Mouse (Mus musculus) limb, embryonic 14.5 days (tissue): Measurements from ENCODE around the gene Usp20. TPM values are rescaled to one million over a fixed set of nuclear protein-coding genes. Genes with fewer than 3 reads are reported as not detected.
"Not testable (repeated sequence)": the region's sequence is repeated elsewhere in the genome, so short reads cannot be mapped to it uniquely, and the experiment has no call there.

Experiments
- ATAC-seq: fragments of 200-750 bp; cut with Nextera tagmentation; 2 replicates; pipeline ENCODE4 v1.8.0; 2017; ENCODE audit warnings: low read depth, moderate number of reproducible peaks, moderate TSS enrichment; ENCODE audit not compliant: low FRiP score
- DNase-seq: peaks from one replicate; pipeline ENCODE4 v3.0.0-alpha.2; 2015; ENCODE audit warnings: low spot score
- H3K27ac ChIP-seq: fragments of 300-500 bp; sonication (generic); replicated peaks from 2 replicates; pipeline ENCODE4 v1.5.1; 2014; ENCODE audit warnings: low read depth, mild to moderate bottlenecking, low read length, moderate library complexity, mixed read lengths
- H3K27me3 ChIP-seq: fragments of 300-500 bp; sonication (generic); 2 replicates; pipeline ENCODE4 v1.6.1; 2014; ENCODE audit warnings: low read length, mixed read lengths; ENCODE audit not compliant: control insufficient read depth, insufficient read depth
- H3K36me3 ChIP-seq: fragments of 300-500 bp; sonication (generic); 2 replicates; pipeline ENCODE4 v1.6.1; 2014; ENCODE audit warnings: mild to moderate bottlenecking, low read length, moderate library complexity, mixed read lengths; ENCODE audit not compliant: control insufficient read depth, insufficient read depth
- H3K4me1 ChIP-seq: fragments of 300-500 bp; sonication (generic); 2 replicates; pipeline ENCODE4 v1.6.1; 2014; ENCODE audit warnings: antibody characterized with exemption, low read length, mixed read lengths; ENCODE audit not compliant: control insufficient read depth, insufficient read depth
- H3K4me2 ChIP-seq: fragments of 300-500 bp; sonication (generic); replicated peaks from 2 replicates; pipeline ENCODE4 v1.6.1; 2014; ENCODE audit warnings: low read depth, mild to moderate bottlenecking, low read length, moderate library complexity; ENCODE audit not compliant: severe bottlenecking
- H3K4me3 ChIP-seq: fragments of 300-500 bp; sonication (generic); replicated peaks from 2 replicates; pipeline ENCODE4 v1.5.1; 2014; ENCODE audit warnings: low read length
- H3K9ac ChIP-seq: fragments of 300-500 bp; sonication (generic); 2 replicates; pipeline ENCODE4 v1.6.1; 2014; ENCODE audit warnings: mild to moderate bottlenecking, low read depth, low read length, moderate library complexity; ENCODE audit not compliant: severe bottlenecking
- H3K9me3 ChIP-seq: fragments of 300-500 bp; sonication (generic); 2 replicates; pipeline ENCODE4 v1.6.1; 2016; ENCODE audit warnings: low read length; ENCODE audit not compliant: control insufficient read depth
- POLR2A ChIP-seq: fragments of 200-500 bp; IDR thresholded peaks from 2 replicates; pipeline ENCODE4 v1.8.0; 2012; ENCODE audit warnings: inconsistent platforms, mild to moderate bottlenecking, moderate library complexity, borderline replicate concordance; ENCODE audit not compliant: insufficient read depth, insufficient read length; ENCODE audit errors: extremely low read depth
- WGBS: fragments of 180-500 bp; shearing (Covaris S2); extraction: QIAGEN DNeasy Blood & Tissue Kit; methylation state at CpG from one replicate; pipeline ENCODE4 v1.1.7; 2014; 5-methylcytosine and 5-hydroxymethylcytosine counted together
- polyA plus RNA-seq, 2 experiments: library from polyadenylated mRNA; depleted of rRNA in 1 of 2; stranded (reverse) in 1 of 2; unstranded in 1 of 2; fragments of >200 nt; fragmentation: Nextera tagmentation in 1 of 2; extraction: Ambion mirVana in 1 of 2; gene quantifications; 2 replicates each; pipeline versions ENCODE4 v1.2.1 to v1.2.3; 2012 to 2014

Gene Usp20
- polyA plus RNA-seq, 2 experiments: 19.0 to 21.5 TPM

- 41% methylated on average over 4 of the region's 4 CpGs for WGBS
- Histone ChIP-seq H3K9ac (no peak overlapping the region), H3K9me3 (no peaks in the 10 kb centered on the region), H3K4me3 (no peak overlapping the region), H3K27me3 (no peaks in the 10 kb centered on the region), H3K27ac (no peak overlapping the region), H3K4me2 (no peak overlapping the region), H3K4me1 (no peaks in the 10 kb centered on the region), H3K36me3 (no peaks in the 10 kb centered on the region)
- DNase-seq: no peak
- no peak for ATAC-seq
- TF ChIP-seq POLR2A: no peak
Measured at GRCm38 (mm10) chr2:30938574-30938991, 43.5 kb upstream of the Usp20 start.

- 88% methylated on average over 5 of the region's 5 CpGs for WGBS
- DNase-seq: no peak
Measured at GRCm38 (mm10) chr2:30941586-30941985, 40.5 kb upstream of the Usp20 start.

DNA sequence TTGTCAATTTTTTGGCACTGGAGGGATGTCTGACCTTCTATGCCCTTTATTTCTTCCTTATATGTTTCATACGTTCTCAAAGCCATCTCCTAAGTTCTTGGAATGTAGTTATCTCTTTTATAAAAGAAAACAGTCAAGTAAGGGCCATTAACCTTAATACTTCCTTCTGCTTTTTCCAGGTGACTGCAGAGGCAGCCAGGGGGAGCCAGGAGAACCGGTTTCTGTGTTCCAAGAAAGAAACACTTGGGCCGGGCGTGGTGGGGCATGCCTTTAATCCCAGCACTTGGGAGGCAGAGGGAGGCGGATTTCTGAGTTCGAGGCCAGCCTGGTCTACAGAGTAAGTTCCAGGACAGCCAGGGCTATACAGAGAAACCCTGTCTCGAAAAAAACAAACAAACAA, 40.0 kb upstream of the Usp20 start:
- H3K4me3 ChIP-seq, H3K9ac ChIP-seq, ATAC-seq, H3K4me2 ChIP-seq, H3K27ac ChIP-seq, H3K36me3 ChIP-seq, H3K4me1 ChIP-seq, DNase-seq, H3K27me3 ChIP-seq, H3K9me3 ChIP-seq: not testable (repeated sequence)
- WGBS: 45% methylated on average over 7 of the region's 7 CpGs

More at GRCm38 (mm10) chr2:30941586-30941985, 40.5 kb upstream of the Usp20 start:
- H3K9ac ChIP-seq: no peak overlapping the region
- no peaks in the 10 kb centered on the region for H3K27me3 ChIP-seq
- no peak overlapping the region for H3K4me3 ChIP-seq
- TF ChIP-seq POLR2A: no peak
- no peak overlapping the region for H3K27ac ChIP-seq
- no peaks in the 10 kb centered on the region for H3K4me1 ChIP-seq
- H3K36me3 ChIP-seq: no peaks in the 10 kb centered on the region
- no peak for ATAC-seq
- H3K9me3 ChIP-seq: no peaks in the 10 kb centered on the region
- no peak overlapping the region for H3K4me2 ChIP-seq

GRCm38 (mm10) chr2:30942603-30943011, 39.5 kb upstream of the Usp20 start:
- 30% methylated on average over 16 of the region's 16 CpGs for WGBS
- ATAC-seq (peak; percentile 68; the same call in 1 of the 2 replicates), DNase-seq (peak; percentile 86)
- Histone ChIP-seq H3K36me3 (no peaks in the 10 kb centered on the region), H3K27ac (no peak overlapping the region), H3K4me2 (peak overlapping the region; percentile 29; the same call in 1 of the 2 replicates), H3K27me3 (no peaks in the 10 kb centered on the region), H3K9ac (no peak overlapping the region), H3K4me1 (no peaks in the 10 kb centered on the region), H3K4me3 (peak overlapping the region; percentile 10), H3K9me3 (no peaks in the 10 kb centered on the region)
- TF ChIP-seq POLR2A: no peak

DNA sequence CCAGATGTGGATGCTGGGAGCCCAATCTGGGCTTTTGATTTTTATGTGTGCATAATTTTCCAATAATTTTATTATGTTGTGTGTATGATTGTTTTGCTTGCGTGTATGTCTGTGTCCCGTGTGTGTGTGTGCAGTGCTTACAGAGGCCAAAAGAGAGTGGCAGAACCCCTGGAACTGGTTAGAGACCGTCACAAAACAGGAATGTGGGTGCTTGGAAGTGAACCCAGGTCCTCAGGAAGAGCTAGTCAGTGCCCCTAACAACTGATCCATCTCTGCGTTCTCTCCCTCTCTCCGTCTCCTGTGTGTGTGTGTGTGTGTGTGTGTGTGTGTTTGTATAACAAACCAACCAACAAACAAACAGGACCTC, 29.6 kb upstream of the Usp20 start:
- Histone ChIP-seq H3K4me1 (peaks cover 16% of the 10 kb centered on the region; the same call in 1 of the 2 replicates), H3K27ac (peak overlapping the region; percentile 83), H3K9ac (peak overlapping the region; percentile 84; the same call in 1 of the 2 replicates), H3K4me3 (peak overlapping the region; percentile 86), H3K4me2 (peak overlapping the region; percentile 63), H3K27me3 (no peaks in the 10 kb centered on the region), H3K36me3 (peaks cover 23% of the 10 kb centered on the region), H3K9me3 (no peaks in the 10 kb centered on the region)
- no peak for DNase-seq
- 36% methylated on average over 5 of the region's 5 CpGs for WGBS
- peak; percentile 29; the same call in 1 of the 2 replicates for ATAC-seq
- no peak for TF ChIP-seq POLR2A
